Mouse (Mus musculus) kidney, postnatal 10 days (tissue): ENCODE results near the gene Hic2.
A peak's percentile ranks its signal among the peaks of the same experiment; 100 is the strongest.
"Not testable (repeated sequence)": the region's sequence is repeated elsewhere in the genome, so short reads cannot be mapped to it uniquely, and the experiment has no call there.

Source experiments
- DNase-seq: peaks from one replicate; pipeline ENCODE4 v3.0.0; 2021; ENCODE audit warnings: mixed read lengths

The Hic2 gene

GRCm38 (mm10) chr16:17232794-17233701, at the start of gene Hic2:
TSS of gene Hic2 (plus strand) at chr16:17233572.
- peak; percentile 98 for DNase-seq

GRCm38 (mm10) chr16:17185475-17185874, 47.9 kb upstream of the Hic2 start:
- DNase-seq = no peak

GRCm38 (mm10) chr16:17193823-17194222, 39.5 kb upstream of the Hic2 start:
- no peak for DNase-seq

DNA sequence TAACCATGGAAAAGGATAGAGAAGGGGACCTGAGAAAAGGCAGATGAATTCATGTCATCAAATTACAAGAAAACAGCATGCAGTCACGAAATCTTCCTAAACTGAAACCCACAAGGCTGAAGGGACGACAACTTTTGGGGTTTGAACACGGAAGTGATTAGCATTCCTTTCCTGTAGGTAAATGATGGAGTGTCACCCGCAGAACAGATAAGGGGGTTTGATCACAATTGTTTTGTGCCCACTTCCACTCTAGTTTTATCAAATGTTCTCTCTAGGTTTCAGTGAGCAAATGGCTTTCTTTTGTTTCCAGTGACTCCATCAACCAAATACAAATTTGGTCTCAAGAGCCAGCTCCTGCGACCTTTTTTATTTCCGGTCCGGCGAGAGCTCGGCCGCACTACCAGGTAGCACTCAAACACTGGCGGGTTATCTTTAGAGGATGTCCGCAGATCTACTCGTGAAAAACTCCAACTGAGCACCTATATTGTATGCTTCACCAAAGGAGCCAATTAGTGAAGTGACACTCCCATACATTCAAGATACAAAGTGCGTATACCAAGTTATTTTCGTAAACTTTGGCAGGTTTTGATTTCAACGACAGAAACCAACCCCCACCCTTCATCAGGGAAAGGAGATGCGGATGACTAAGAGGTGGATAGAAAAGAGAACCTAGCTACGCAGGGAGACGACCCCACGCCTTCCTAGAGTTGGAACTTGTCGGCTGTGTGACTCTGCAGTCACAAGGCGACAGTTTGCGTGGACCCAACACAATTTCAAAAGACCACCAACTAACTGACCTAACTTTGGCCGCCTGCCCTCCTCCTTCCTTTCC, 33.0 kb upstream of the Hic2 start:
- DNase-seq = no peak

- DNase-seq = peak; percentile 90
Measured at GRCm38 (mm10) chr16:17200953-17201707, 32.2 kb upstream of the Hic2 start.

- no peak for DNase-seq
Measured at GRCm38 (mm10) chr16:17201977-17202376, 31.4 kb upstream of the Hic2 start.

- no peak for DNase-seq
Measured at GRCm38 (mm10) chr16:17202549-17202948, 30.8 kb upstream of the Hic2 start, which contains the start of gene Ube2l3. TSS of gene Ube2l3 (minus strand) at chr16:17202649.

- DNase-seq = peak; percentile 51
Measured at GRCm38 (mm10) chr16:17204990-17205389, 28.4 kb upstream of the Hic2 start.

DNA sequence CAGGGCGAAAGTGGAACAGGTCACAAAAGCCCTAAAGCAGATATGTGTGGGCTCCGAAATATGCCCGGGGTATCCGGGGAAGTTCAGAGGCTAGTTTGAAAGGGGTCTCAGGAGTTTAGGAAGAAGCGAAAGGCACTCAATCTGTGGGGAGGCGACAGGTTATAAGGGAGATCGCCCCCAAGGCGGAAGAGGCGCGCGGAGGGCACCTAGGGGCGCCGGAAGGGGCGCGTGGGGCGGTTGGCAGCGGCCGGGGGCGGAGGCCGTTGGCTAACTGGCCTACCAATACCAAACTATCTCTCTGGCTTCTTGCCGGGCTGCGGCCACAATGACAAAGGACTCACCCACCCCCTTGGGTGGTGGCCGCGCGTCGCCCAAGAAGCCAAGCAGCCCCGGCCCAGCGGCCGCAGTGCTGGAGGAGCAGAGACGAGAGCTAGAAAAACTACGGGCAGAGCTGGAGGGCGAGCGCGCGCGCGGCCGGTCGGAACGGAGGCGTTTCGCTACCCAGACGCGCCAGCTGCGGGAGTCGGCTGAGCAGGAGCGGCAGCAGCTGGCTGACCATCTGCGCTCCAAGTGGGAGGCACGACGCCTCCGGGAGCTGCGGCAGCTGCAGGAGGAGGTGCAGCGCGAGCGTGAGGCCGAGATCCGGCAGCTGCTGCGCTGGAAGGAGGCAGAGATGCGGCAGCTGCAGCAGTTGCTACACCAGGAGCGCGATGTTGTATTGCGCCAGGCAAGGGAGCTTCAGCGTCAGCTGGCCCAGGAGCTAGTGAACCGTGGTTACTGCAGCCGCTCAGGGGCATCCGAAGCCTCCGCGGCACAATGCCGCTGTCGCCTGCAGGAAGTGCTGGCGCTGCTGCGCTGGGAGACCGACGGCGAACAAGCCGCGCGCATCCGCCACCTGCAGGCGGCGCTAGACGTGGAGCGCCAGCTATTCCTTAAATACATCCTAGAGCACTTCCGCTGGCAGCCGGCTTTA, 24.7 kb upstream of the Hic2 start, which contains the start of gene Rimbp3:
Gene Rimbp3 (plus strand): TSS at position 215 of the 973 bp plus-strand sequence.
- DNase-seq = peak; percentile 92

- DNase-seq = peak; percentile 39
Measured at GRCm38 (mm10) chr16:17209404-17209960, 23.9 kb upstream of the Hic2 start.

DNA sequence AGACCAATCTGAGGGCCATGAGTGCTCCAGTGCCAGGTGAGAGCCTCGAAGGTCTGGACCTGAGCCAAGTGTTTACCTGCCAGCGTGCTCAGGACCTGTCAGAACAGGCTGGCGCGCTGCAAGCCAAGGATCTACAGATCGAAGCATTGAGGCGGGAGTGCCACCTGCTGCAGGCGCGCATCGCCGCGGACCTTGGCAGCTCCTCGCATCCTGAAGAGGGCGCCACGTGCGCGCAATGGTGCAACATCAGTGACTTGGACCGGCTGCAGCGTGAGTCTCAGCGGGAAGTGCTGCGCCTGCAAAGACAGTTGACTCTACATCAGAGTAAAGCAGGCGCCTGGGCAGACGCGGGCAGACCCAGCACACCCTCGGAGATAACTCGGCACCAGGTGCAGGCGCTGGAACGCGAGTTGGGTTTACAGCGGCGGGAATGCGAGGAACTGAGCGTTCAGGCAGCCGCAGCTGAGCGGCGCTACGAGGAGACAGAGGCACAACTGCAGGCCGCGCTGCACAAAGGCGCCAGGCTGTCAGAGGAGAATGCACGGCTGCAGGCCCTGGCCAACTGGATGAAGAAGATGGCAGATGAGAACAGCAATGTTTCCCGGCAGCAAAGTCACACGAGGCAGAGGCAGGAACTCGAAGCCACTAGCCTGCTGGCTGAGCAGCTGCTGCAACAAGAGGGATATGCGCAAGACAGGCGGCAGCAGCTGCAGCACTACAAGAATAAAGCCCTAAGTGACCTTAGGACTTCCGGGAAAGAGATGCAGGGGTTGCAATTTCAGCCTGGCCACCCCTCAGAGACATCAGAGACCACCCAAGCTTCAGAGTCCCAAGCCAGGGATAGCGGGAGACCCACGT, 23.2 kb upstream of the Hic2 start:
- peak; percentile 94 for DNase-seq

GRCm38 (mm10) chr16:17216934-17217633, 16.3 kb upstream of the Hic2 start:
- DNase-seq = no peak

GRCm38 (mm10) chr16:17220127-17220733, 13.1 kb upstream of the Hic2 start:
- no peak for DNase-seq

DNA sequence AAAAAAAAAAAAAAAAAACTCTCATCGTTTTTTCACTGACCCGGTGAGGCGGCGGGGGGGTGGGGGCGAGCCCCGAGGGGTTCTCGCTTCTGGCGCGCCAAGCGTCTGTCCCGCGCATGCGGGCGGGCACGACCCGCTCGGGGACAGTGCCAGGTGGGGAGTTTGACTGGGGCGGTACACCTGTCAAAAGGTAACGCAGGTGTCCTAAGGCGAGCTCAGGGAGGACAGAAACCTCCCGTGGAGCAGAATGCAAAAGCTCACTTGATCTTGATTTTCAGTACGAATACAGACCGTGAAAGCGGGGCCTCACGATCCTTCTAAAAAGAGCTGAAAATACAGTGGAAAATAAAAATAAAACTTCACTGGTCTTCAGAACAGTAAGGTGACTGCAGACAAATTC, 11.2 kb upstream of the Hic2 start:
- peak; percentile 98 for DNase-seq

- no peak for DNase-seq
Measured at GRCm38 (mm10) chr16:17225584-17225983, 7.8 kb upstream of the Hic2 start.

DNA sequence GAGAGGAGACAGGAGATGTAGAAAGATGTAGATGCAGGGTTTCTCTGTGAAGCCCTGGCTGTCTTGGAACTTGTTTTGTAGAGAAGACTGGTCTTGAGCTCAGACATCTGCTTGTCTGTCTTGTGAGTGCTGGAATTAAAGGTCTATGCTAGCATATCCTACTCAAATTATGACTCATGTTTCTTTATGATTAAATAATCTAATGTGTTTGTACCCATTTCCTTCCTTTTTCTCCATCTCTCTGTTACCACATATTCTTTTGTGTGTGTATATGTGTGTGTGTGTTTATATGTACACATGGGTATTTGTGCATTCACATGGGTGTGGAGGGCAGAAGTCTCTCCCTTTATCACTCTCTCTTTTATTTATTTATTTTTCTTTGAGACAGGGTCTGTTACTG, 6.9 kb upstream of the Hic2 start:
- no peak for DNase-seq

GRCm38 (mm10) chr16:17231523-17231922, 1.8 kb upstream of the Hic2 start:
- not testable (repeated sequence) for DNase-seq

DNA sequence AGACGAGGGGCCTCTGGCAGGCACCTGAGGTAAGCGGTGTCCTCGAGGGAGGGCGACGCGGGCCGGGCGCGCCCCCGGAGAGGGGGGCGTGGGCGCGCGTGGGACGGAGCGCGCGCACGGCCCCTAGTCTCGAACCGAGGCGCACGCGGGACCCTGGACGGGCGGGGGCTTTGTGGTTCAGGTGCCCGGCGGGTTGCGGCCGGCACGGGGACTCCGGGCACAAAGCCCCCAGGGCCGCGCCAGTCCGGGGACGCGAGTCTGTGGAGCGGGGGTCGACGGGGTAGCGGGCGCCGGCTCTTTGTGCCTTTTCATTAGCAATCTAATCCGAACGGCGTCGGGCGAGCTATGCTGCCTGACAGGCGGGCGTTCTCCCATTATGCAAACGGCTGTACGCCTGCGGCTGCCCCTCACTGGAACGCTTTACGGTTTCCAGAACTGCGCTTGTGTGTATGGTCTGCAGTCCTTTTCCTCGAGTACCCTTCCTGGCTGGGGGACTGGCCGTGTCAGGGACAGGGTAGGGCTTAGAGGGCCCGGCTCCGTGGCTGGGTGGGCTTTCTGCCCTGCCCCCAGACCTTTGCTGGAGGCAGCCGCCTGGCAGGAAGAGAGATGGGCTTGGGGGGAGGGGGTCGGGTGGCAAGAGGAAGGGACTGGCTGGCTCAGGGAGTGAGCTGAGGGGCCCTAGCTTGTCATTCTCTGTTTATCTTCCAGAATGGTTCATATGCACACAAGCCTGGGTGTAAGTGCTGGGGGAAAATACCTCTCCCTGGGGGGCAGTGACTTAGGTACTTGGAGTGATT, 528 bp downstream of the Hic2 start:
- peak; percentile 62 for DNase-seq
